Mouse (Mus musculus) regulatory T cell (primary cell): ENCODE measurements around the gene Ulk3.

Source experiments
- in situ Hi-C: fragments of 300-600 bp; cut with MboI, MseI; formaldehyde crosslinking; loops from one replicate; pipeline ENCODE4 v1.15.1; 2025; ENCODE audit warnings: high pct_unique_total_duplicates

Ulk3 gene

GRCm38 (mm10) chr9:57614786-57615185, 25.5 kb downstream of the Ulk3 start:
- in situ Hi-C loops, result loop anchor here (5.0 kb wide), 1 partner anchor 43 kb away; no protein-coding TSS in a partner anchor

- in situ Hi-C loops, result loop anchor here (5.0 kb wide), 1 partner anchor 40 kb away; no protein-coding TSS in a partner anchor
Observed at GRCm38 (mm10) chr9:57617556-57618169, 28.4 kb downstream of the Ulk3 start.

GRCm38 (mm10) chr9:57618854-57619253, 29.6 kb downstream of the Ulk3 start:
- in situ Hi-C loops, result loop anchor here (5.0 kb wide), 1 partner anchor 38 kb away; no protein-coding TSS in a partner anchor

GRCm38 (mm10) chr9:57620674-57621073, 31.4 kb downstream of the Ulk3 start, which contains the start of gene Lman1l:
Gene Lman1l (minus strand): TSS chr9:57620774.
- in situ Hi-C loops, result no loop called here

- in situ Hi-C loops, result no loop called here
Observed at GRCm38 (mm10) chr9:57624295-57624694, 35.0 kb downstream of the Ulk3 start.

- in situ Hi-C loops, result no loop called here
Observed at GRCm38 (mm10) chr9:57625674-57626500, 36.6 kb downstream of the Ulk3 start.

- in situ Hi-C loops, result no loop called here
Observed at GRCm38 (mm10) chr9:57627191-57627590, 37.9 kb downstream of the Ulk3 start.

GRCm38 (mm10) chr9:57627892-57628291, 38.6 kb downstream of the Ulk3 start:
- in situ Hi-C loops, result no loop called here

GRCm38 (mm10) chr9:57628717-57629116, 39.5 kb downstream of the Ulk3 start:
- in situ Hi-C loops, result no loop called here

- in situ Hi-C loops, result no loop called here
Observed at GRCm38 (mm10) chr9:57629118-57629874, 40.0 kb downstream of the Ulk3 start.

- in situ Hi-C loops, result no loop called here
Observed at GRCm38 (mm10) chr9:57633481-57634024, 44.3 kb downstream of the Ulk3 start.

GRCm38 (mm10) chr9:57637272-57637671, 48.0 kb downstream of the Ulk3 start:
- in situ Hi-C loops, result no loop called here

- in situ Hi-C loops, result no loop called here
Observed at GRCm38 (mm10) chr9:57637741-57638322, 48.6 kb downstream of the Ulk3 start.

GRCm38 (mm10) chr9:57638651-57639459, 49.6 kb downstream of the Ulk3 start:
- in situ Hi-C loops, result no loop called here

GRCm38 (mm10) chr9:57639661-57640328, 50.5 kb downstream of the Ulk3 start:
- in situ Hi-C loops, result no loop called here

- in situ Hi-C loops, result no loop called here
Observed at GRCm38 (mm10) chr9:57640384-57640783, 51.1 kb downstream of the Ulk3 start.

GRCm38 (mm10) chr9:57641022-57641421, 51.8 kb downstream of the Ulk3 start:
- in situ Hi-C loops, result no loop called here

- in situ Hi-C loops, result no loop called here
Observed at GRCm38 (mm10) chr9:57641775-57642550, 52.7 kb downstream of the Ulk3 start.

GRCm38 (mm10) chr9:57643169-57643855, 54.1 kb downstream of the Ulk3 start:
- in situ Hi-C loops, result no loop called here
